Mouse (Mus musculus): Measurements from ENCODE around the gene Lrit3.

The Lrit3 gene

GRCm38 (mm10) chr3:129803765-129804164 lies at the start of gene Lrit3:
Gene Lrit3 (minus strand): TSS chr3:129804030.
- DNase-seq (ENCODE audit: low spot score), result no peak

DNA sequence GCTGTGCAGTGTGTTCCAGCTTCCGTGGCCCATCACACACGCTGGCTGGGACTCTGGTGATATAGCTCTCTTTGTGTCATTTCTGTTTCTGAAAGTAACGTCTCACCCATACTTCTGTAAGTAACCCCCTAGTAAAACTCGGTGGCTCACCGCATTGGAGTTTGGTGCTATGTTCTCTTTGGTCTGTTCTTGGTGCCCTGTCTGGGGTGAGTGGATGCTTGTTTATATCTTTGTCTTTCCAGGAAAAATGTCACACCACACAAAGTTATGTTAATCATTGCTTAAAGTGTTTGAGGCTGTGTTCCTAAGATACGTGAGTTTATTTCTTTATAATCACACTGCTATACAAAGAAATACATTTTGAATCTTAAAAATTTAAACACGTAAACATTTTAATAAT lies 43.0 kb upstream of the Lrit3 start:
- no peak for DNase-seq (ENCODE audit: low spot score)

DNA sequence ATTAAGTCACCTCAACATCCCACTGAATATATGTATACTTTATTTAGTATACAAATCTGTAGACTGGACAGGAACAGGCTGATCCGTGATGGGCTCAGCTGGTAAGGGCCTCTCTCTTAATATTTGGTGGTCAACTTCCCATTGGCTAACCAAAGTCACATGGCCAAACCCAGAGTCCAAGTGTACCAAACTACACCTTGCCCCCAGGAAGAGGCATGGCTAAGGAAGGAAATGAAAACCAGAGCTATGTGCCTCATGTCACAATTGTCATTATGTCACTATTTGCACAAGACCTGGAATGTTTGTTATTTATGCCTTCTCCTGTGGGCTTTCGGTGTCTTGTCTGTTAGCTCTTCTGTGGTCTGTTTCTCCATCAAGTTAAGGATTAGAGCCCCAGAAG lies 42.0 kb upstream of the Lrit3 start:
- no peak for DNase-seq (ENCODE audit: low spot score)

DNA sequence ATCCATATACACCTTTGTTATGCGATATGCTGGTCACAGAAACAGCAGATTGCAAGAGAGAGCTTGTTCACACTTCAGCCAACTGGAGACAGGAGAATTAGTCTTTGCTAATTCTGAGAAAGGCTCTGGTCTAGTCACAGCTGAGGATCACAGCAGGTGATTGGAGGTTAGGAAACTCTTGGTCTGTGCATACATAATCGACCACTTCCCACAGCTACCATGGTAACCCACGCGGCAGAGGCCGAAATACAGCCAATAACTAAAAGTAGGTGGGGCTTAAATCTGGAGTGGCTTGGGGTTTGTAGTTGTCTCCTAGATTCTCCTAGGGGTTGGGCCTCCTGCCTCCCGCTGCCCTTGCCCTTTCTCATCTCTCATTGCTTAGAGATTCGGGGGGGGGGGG lies 34.2 kb upstream of the Lrit3 start:
- no peak for DNase-seq (ENCODE audit: low spot score)

- no peak for DNase-seq (ENCODE audit: low spot score)
Measured at GRCm38 (mm10) chr3:129836965-129837364, 33.1 kb upstream of the Lrit3 start.

GRCm38 (mm10) chr3:129836051-129836697 lies 32.3 kb upstream of the Lrit3 start:
- DNase-seq (ENCODE audit: low spot score), result no peak

DNA sequence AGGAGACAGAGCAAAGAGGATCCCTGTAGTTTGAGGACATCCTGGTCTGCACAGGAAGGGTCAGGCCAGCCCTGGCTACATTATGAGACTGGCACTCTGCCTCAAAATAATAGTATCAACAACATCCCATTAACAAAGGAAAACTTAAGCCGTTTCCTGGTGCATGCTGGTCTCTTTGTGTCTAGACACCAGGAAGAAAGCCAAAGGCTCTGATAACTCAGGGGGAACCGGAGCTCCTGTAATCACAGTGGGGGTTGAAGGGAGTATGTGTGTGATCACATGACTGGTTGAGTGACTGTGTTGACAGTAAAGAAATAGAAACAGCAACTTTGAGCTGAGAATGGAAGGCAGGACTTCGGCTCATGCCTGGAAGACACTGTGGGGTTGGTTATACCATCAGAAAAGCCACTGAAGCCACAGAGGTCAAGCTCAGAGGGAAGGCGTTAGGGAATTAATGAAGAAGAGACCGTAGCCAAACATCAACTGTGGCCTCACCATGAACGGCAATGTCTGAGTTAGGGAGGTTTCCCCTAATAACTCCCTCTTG lies 31.6 kb upstream of the Lrit3 start, which contains the start of gene Cfi:
Cfi (plus strand) TSS at position 497 of the 547 bp plus-strand sequence.
- DNase-seq (ENCODE audit: low spot score), result no peak

- DNase-seq (ENCODE audit: low spot score), result peak; percentile 92
Measured at GRCm38 (mm10) chr3:129831035-129831568, 27.3 kb upstream of the Lrit3 start, which contains the start of gene Gar1. Gene Gar1 (minus strand): TSS chr3:129831396.

DNA sequence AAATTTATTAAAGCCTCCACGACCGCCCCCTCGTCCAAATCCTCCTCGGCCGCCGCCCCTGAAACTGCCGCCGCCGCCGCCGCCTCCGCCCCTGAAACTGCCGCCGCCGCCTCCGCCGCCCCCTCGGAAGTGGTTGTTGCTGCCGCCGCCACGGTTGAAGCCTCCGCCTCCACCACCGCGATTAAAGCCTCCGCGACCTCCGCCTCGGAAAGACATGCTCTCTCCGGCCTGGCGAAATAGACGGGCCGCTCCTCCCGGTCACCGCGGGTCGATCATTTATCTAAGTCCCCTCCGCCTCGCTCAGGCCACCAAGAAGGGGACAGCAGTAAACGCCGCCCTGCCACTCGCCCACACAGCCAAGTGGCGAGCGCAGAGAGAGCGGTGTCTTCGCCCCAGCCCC lies 26.8 kb upstream of the Lrit3 start:
- DNase-seq (ENCODE audit: low spot score), result peak; percentile 22

DNA sequence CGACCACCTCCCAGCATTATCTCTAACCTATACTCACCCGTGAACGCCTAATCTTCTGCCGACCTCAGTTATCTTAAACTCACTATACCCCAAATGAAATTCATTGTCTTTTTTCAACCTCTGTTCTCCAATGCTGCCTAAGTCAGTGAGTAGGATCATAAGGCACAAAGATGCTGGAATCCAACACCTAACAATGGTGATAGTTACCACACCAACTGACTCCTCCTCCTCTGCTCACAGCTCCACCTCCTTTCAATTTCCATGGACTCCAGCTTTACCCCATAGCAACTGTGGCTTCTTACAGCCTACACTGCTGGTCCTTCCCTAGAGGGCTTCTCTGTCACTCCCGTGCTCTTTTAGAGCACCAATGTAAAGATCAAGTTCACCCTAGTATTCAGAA lies 23.9 kb upstream of the Lrit3 start:
- no peak for DNase-seq (ENCODE audit: low spot score)

DNA sequence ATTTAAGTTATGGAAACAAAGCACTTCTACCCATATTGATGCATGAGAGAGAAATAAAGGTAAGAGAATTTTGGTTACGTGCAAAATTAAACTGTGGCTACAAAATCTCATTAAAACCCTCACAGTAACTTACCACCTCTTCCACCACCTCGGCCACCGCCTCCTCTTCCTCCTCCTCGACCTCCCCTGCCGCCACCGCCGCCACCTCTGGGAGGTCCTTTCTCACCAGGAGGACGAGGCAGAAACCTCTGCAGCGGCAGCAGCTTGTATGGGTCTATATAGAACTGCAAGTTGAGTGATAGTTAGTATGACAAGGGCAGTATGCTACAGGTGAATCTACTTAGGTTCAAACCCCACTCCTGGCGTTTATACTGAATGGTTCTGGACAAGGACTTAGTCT lies 22.9 kb upstream of the Lrit3 start:
- no peak for DNase-seq (ENCODE audit: low spot score)

DNA sequence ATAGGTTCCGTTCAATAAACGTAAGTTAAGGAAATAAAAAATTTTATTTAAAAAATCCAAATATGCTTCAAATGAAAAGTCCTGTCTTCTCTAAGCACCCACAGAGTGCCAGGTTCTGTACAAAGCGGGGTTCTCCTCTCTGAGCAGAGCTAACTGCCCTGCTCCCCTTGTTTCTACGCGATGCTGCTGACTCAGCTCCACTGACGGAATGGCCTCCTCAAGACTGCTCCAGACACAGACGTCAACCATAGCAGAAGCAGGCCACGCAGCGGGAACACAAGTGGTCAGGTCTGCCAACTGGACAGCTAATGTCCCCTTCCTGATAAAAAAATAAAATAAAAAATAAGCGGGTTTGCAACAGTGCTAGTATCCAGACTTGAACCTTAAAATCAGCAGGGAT lies 21.1 kb upstream of the Lrit3 start:
- DNase-seq (ENCODE audit: low spot score), result no peak

DNA sequence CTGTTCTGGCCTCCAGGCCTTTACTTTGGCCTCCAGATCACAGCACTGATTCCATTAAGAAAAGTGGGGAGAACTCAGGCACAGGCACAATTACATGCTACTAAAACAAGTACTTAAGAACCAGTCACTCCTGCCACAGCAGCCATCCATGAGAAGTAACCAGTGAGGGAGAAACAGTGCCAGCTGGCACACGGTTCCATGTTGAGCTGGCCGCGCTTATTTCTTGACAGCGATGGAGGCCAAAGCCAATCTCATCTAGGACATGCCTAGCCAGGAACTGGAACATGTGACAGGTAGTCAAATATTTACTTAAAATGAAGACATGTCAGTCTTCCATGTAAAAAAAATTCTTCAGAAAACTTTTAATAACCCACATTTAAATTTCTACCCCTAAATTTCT lies 20.3 kb upstream of the Lrit3 start:
- DNase-seq (ENCODE audit: low spot score), result no peak

DNA sequence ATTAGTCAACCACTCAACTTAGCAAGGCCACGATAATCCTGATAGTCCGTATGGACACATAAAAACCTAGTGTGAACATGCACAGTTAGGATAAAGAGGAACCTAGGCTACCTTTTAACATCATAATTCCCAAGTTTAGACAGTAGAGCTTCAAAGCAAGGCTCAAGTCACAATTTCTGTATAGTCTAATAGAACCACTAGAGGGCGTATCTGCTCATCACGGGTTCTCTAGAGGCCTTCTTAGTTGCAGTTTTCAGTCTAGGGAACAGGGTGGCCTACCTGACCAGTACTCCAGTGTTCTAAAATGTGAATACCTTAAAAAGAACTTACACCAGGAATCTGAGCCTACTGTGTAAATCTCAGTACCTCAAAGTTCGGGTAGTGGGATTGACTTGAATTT lies 19.5 kb upstream of the Lrit3 start:
- no peak for DNase-seq (ENCODE audit: low spot score)

GRCm38 (mm10) chr3:129822206-129822775 lies 18.5 kb upstream of the Lrit3 start, which contains the start of gene Rrh:
Gene Rrh (minus strand): TSS chr3:129822587.
- DNase-seq (ENCODE audit: low spot score), result no peak

- DNase-seq (ENCODE audit: low spot score), result no peak
Measured at GRCm38 (mm10) chr3:129821736-129822135, 17.9 kb upstream of the Lrit3 start.

- no peak for DNase-seq (ENCODE audit: low spot score)
Measured at GRCm38 (mm10) chr3:129820847-129821246, 17.0 kb upstream of the Lrit3 start.

DNA sequence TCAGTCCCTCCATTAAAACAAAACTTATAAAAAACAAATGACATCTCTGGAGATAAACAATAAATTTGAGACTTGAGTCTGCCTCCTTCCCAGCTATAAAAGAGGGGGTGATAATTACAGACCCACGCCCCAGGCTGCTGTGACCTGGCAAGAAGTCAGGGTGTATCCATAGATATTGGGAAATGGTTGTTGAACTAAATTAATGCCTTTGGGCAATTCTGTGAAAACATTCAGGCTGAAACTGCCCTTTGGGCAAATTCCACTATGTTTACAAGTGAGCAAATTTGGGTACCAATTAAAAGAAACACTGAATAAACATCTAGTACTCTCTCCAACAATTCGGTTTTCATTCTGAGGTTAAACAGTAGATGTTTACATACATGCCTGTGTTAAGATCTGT lies 4.8 kb downstream of the Lrit3 start:
- no peak for DNase-seq (ENCODE audit: low spot score)

DNA sequence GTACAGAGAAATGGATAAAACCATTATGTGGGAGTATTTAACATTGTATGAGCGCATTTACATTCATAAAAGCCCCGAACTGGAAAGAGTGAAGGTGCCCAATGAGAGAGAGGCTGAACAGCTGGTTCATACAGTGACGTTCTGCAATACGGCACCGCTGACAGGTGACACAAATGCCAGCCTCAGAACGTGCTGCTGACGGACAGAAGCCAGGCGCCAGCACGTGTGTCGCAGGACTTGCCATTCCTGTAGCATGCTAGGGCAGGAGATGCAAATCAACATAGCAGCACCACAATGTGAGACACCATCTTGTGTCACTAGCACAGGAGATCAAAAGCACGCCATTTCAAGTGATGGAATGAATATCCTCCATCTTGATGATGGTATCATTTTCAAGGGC lies 5.3 kb downstream of the Lrit3 start:
- no peak for DNase-seq (ENCODE audit: low spot score)

DNA sequence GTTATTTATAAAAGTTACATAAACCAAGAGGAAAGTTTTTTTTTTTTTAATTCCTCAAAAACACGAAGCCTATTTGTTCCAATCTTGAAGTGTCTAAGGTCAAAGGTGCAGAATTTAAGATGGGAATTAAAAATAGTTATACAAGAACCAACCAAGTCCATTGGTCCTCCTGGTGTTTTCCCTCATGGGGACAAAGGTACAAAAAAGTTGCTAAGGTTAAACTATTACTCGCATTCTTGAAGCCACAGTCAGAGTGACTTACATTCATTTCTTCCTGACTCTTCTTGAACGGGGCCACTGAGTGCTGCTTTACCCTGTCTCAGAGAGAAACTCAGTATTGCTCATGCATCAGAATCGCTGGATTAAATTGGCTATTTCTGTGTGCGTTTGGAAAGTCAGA lies 6.5 kb downstream of the Lrit3 start:
- DNase-seq (ENCODE audit: low spot score), result no peak

GRCm38 (mm10) chr3:129793801-129794200 lies 10.0 kb downstream of the Lrit3 start:
- no peak for DNase-seq (ENCODE audit: low spot score)

DNA sequence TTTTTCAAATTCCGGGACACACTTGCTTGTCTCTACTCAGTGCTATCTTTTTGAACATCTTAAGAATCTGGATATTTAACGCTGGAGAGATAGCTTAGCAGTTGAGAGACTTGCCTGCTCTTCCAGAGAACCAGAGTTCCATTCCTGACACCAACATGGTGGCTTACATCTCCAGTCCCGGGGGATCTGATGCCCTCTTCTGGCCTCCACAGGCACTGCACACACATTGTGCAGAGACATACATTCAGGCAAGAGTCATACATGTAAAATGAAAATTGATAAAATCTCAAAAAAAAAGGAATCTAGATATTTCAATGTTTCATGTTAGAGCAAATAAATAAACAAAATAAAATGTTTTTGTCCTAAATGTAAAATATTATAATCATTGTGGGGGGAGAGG lies 21.1 kb downstream of the Lrit3 start:
- no peak for DNase-seq (ENCODE audit: low spot score)

DNA sequence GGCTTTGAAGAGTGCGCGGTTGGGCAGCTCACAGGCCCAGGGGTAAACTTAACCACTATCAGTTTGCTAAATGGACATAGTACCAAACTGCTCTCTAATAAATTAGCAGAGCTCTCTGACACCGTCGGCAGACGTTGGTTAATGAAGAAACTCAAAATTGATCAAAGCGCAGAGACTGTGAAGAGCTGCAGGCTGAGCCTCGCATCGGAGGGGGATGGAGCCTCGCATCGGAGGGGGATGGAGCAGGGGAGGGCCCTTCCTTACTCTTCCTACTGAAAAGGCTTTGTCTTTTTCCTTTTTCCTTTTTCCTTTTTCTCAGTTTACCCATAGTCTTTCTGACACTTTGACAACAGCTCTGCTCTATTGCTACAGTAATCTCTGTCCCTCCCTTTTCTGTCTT lies 22.4 kb downstream of the Lrit3 start:
- DNase-seq (ENCODE audit: low spot score), result no peak

DNA sequence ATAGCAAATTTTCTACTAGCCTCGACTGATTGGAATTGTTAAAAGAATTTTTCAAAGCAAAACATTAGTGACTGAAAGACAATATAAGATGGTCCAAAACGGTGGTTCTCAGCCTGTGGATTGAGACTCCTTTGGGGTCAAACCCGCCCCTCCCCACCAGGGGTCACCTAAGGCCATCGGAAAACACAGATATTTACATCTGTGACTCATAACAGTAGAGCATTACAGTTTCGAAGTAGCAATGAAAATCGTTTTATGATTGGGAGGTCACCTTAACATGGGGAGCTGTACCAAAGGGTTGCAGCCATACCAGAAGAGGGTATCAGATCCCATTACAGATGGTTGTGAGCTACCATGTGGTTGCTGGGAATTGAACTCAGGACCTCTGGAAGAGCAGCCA lies 32.6 kb downstream of the Lrit3 start:
- DNase-seq (ENCODE audit: low spot score), result no peak
